Mouse (Mus musculus) CH12.LX (cell line): ENCODE measurements around the gene Tmprss3.

Experiments used
- CTCF ChIP-seq, 2 experiments: IDR thresholded peaks in 1 of 2; conservative IDR thresholded peaks in 1 of 2; 2 replicates each; pipeline ENCODE4 v1.5.1; 2011 to 2012; ENCODE audit warnings: low read depth in 2 of 2, low read length in 2 of 2, improper control_type of control experiment in 1 of 2, inconsistent platforms in 1 of 2, mild to moderate bottlenecking in 1 of 2, moderate library complexity in 1 of 2
- POLR2A ChIP-seq: IDR thresholded peaks from 2 replicates; pipeline ENCODE4 v1.6.1; 2011; ENCODE audit warnings: low read depth, mild to moderate bottlenecking, improper control_type of control experiment, low read length
- POLR2AphosphoS2 ChIP-seq: IDR thresholded peaks from 2 replicates; pipeline ENCODE4 v1.6.1; 2011; ENCODE audit warnings: low read depth, low read length, improper control_type of control experiment
- TCF12 ChIP-seq: IDR thresholded peaks from 2 replicates; pipeline ENCODE4 v1.6.1; 2014; ENCODE audit warnings: low read depth, mild to moderate bottlenecking, inconsistent platforms, low read length, improper control_type of control experiment
- ZMIZ1 ChIP-seq: IDR thresholded peaks from 2 replicates; pipeline ENCODE4 v1.6.1; 2012; ENCODE audit warnings: low read depth, mild to moderate bottlenecking, inconsistent platforms, low read length, improper control_type of control experiment
- ZNF384 ChIP-seq: IDR thresholded peaks from 2 replicates; pipeline ENCODE4 v1.6.1; 2012; ENCODE audit warnings: low read depth, low read length, improper control_type of control experiment, inconsistent platforms

DNA sequence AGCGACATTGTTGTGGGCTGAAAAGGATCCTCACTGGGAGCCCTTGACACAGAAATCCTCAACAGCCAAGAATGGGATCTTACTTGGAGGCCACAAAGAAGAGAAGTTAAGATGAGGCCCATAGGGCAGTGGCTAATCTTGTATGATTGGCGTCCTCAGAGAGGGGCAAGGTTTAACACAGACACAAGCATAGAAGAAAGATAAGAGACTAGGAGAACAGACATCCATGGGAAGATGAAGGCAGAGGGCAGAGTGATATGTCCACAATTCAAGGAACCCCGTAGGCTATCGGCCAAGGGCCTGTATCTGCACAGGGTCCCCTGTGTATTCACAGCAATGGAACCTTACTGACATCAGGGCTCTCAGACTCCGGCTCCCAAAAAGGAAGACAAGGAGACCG lies 3.6 kb downstream of the Tmprss3 start:
- TF ChIP-seq POLR2A (no peak), ZNF384 (no peak), TCF12 (no peak), POLR2AphosphoS2 (no peak), ZMIZ1 (no peak), CTCF (conservative IDR thresholded peaks at IDR 0.05 in 1 of 2, IDR thresholded peaks at IDR 0.05 in 1 of 2; ENCODE audit: low read depth in 2 of 2, low read length in 2 of 2) (no peak)
